Mouse (Mus musculus) liver, embryonic 11.5 days (tissue): ENCODE measurements around the gene Urm1. TPM values are rescaled to one million over a fixed set of nuclear protein-coding genes. Genes with fewer than 3 reads are reported as not detected.

Experiments
- ATAC-seq: fragments of 200-750 bp; cut with Nextera tagmentation; replicated peaks from 2 replicates; pipeline ENCODE4 v1.8.0; 2017; ENCODE audit warnings: moderate number of reproducible peaks, mild to moderate bottlenecking, moderate TSS enrichment, moderate library complexity; ENCODE audit not compliant: low FRiP score
- DNase-seq: peaks from one replicate; pipeline ENCODE4 v3.0.0-alpha.2; 2017; ENCODE audit warnings: low spot score
- H3K27ac ChIP-seq: fragments of 300-500 bp; sonication (generic); 2 replicates; pipeline ENCODE4 v1.5.1; 2014; ENCODE audit warnings: mild to moderate bottlenecking, low read depth, low read length, control low read depth
- H3K27me3 ChIP-seq: fragments of 300-500 bp; sonication (generic); replicated peaks from 2 replicates; pipeline ENCODE4 v1.6.1; 2014; ENCODE audit warnings: low read length, mixed read lengths; ENCODE audit not compliant: control insufficient read depth, insufficient read depth
- H3K36me3 ChIP-seq: fragments of 300-500 bp; sonication (generic); 2 replicates; pipeline ENCODE4 v1.6.1; 2014; ENCODE audit warnings: mild to moderate bottlenecking, low read length, moderate library complexity, mixed read lengths; ENCODE audit not compliant: control insufficient read depth, insufficient read depth
- H3K4me1 ChIP-seq: fragments of 300-500 bp; sonication (generic); replicated peaks from 2 replicates; pipeline ENCODE4 v1.6.1; 2014; ENCODE audit warnings: low read length, mixed read lengths; ENCODE audit not compliant: control insufficient read depth, insufficient read depth
- H3K4me2 ChIP-seq: fragments of 300-500 bp; sonication (generic); 2 replicates; pipeline ENCODE4 v1.6.1; 2014; ENCODE audit warnings: mild to moderate bottlenecking, control low read depth, moderate library complexity
- H3K4me3 ChIP-seq: fragments of 300-500 bp; sonication (generic); 2 replicates; pipeline ENCODE4 v1.5.1; 2014; ENCODE audit warnings: low read depth, low read length, control low read depth
- H3K9ac ChIP-seq: fragments of 300-500 bp; sonication (generic); 2 replicates; pipeline ENCODE4 v1.6.1; 2014; ENCODE audit warnings: low read depth, low read length, control low read depth
- H3K9me3 ChIP-seq: fragments of 300-500 bp; sonication (generic); 2 replicates; pipeline ENCODE4 v1.6.1; 2016; ENCODE audit warnings: low read length, inconsistent platforms, mixed read lengths; ENCODE audit not compliant: control insufficient read depth
- WGBS: fragments of 180-500 bp; shearing (Covaris S2); extraction: QIAGEN DNeasy Blood & Tissue Kit; methylation state at CpG from one replicate; pipeline ENCODE4 v1.1.7; 2014; 5-methylcytosine and 5-hydroxymethylcytosine counted together
- polyA plus RNA-seq: library from polyadenylated mRNA; unstranded; fragments of >200 nt; fragmentation: Nextera tagmentation; extraction: Ambion mirVana; gene quantifications from 2 replicates; pipeline ENCODE4 v1.2.1, GENCODE M21; 2014

Gene Urm1
- polyA plus RNA-seq, 1 experiment from 2014 or later = 21.1 TPM

DNA sequence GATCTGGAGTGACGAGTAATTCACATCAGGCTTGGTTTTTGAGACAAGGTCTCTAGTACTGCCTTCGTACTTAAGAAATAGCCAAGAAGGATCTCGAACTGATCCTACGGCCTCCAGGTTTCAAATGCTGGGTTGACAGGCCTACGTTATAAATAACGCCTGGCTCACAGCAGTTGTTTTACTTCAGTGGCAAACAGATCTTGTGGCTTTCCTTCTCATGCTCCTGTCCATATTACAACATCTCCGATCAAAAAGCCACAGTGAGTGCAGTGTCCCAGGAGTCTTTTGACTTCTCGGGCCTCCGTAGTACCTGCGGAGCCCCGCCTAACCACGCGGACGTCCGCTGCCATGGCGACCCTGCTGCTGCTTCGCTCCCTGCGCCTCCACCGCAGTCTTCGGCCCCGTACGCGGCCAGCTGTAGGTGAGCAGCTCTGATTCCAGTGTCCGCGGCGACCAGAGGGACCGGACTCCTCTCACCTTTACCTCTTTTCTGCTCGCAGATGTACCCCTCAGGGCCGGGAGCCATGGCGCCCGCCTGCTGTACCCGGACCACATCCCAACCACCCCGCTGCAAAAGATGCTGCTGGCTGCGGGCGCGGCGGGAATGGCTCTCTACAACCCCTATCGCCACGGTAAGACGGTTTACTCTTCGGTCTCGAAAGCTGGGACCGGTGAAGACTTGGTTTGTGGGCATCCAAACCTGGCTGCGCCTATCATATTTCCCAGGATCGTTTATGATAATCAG is 31.8 kb upstream of the Urm1 start, which contains the start of gene Trub2:
Gene Trub2 (minus strand): TSS at position 566 of the 745 bp plus-strand sequence.
- WGBS = under 1% methylated on average over 45 of the region's 45 CpGs
- peak; percentile 89 for ATAC-seq

DNA sequence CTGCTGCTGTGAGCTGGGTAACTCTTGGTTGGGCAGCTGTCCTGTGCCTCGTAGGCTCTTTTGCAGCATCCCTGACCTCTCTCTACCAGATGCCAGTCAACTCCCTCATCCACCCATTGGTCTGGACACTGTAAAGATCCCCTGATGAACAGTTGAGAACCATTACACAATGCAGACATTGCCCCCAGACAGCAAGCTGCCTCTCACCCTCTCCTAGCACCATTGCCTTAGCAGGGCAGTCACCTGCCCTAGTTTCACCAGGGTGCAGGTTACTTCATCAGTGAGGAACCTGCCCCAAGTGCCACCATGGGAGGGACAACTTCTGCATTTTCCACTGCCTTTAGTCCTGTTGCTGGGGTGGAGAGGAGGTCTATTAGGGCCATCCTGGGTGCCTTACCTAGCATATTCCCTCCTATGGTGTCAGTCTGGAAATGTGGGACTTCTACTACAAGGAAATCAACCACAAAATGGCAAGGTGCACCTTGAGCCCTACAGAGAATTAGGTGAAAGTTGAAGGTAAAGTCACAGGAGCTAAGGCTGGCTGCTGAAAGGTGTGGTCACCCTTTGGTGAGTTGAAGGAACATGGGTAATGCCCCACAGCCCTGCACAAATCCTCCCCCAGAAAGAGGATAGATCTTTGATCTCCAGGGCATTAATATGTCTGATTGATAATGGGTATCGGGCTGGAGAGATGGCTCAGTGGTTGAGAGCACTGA is 26.9 kb upstream of the Urm1 start:
- H3K36me3 ChIP-seq = peaks cover 7% of the 10 kb centered on the region; the same call in 1 of the 2 replicates
- H3K27ac ChIP-seq = no peak overlapping the region
- H3K9me3 ChIP-seq = no peaks in the 10 kb centered on the region
- no peak overlapping the region for H3K4me3 ChIP-seq
- no peaks in the 10 kb centered on the region for H3K27me3 ChIP-seq
- no peak for ATAC-seq
- WGBS = 89% methylated on average over 2 of the region's 2 CpGs
- no peak overlapping the region for H3K9ac ChIP-seq
- no peak overlapping the region for H3K4me2 ChIP-seq
- H3K4me1 ChIP-seq = no peaks in the 10 kb centered on the region; the same call in 1 of the 2 replicates
- DNase-seq = no peak

More for the DNA sequence above, 31.8 kb upstream of the Urm1 start, which contains the start of gene Trub2:
- Histone ChIP-seq H3K27ac (peak within 1 kb of the TSS; percentile 59; the same call in 1 of the 2 replicates), H3K4me2 (peak within 1 kb of the TSS; percentile 88), H3K4me1 (peaks cover 3% of the 10 kb centered on the region; the same call in 1 of the 2 replicates), H3K27me3 (no peaks in the 10 kb centered on the region), H3K4me3 (peak within 1 kb of the TSS; percentile 85), H3K36me3 (peaks cover 23% of the 10 kb centered on the region), H3K9ac (peak within 1 kb of the TSS; percentile 77), H3K9me3 (no peaks in the 10 kb centered on the region)
- DNase-seq = peak; percentile 81

DNA sequence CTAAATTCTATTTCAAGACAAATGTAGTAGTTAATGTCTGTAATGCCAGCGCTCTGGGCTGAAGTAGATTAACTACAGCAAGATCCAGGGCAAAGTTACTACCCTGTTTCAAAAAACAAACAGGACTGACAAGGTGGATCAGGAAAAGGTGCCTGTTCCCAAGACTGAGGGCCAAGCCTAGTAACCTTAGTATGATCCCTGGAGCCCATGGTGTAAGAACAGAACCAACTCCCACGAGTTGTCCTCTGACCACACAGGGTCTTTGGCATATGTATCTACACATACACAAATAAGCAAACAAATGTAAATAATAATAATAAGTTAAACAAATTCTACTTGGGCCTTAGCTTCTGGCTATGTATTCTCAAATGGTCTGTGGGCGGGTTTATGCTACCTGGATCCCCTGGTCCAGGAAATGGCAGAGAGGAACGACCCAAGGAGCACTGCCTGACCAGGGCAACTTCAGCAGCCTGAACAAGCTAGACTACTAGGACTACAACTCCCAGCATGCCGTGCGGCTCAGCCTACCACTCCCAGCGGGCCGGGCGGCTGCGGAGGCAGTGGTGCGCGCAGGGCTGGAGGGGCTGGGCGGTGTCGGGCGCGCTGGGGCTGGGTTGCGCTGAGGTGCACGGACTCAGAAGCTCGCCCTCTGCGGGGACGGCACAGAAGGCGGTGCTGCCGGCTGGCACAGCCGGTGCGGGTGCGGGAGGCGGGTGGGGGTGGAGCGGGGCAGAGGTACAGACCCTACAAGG is 17.6 kb upstream of the Urm1 start, which contains the start of gene Slc27a4:
Gene Slc27a4 (plus strand): TSS at position 560 of the 752 bp plus-strand sequence.
- peaks cover 4% of the 10 kb centered on the region; the same call in 1 of the 2 replicates for H3K4me1 ChIP-seq
- H3K27me3 ChIP-seq = no peaks in the 10 kb centered on the region
- H3K9me3 ChIP-seq = no peaks in the 10 kb centered on the region
- H3K9ac ChIP-seq = peak within 1 kb of the TSS; percentile 67
- peak; percentile 98 for ATAC-seq
- peak; percentile 93 for DNase-seq
- H3K27ac ChIP-seq = no peak within 1 kb of the TSS
- WGBS = 4% methylated on average over 27 of the region's 28 CpGs
- 0 out of 2 replicates have a peak, but pooled peaks cover 2% of the 10 kb centered on the region for H3K36me3 ChIP-seq
- peak within 1 kb of the TSS; percentile 84 for H3K4me2 ChIP-seq
- H3K4me3 ChIP-seq = peak within 1 kb of the TSS; percentile 66

DNA sequence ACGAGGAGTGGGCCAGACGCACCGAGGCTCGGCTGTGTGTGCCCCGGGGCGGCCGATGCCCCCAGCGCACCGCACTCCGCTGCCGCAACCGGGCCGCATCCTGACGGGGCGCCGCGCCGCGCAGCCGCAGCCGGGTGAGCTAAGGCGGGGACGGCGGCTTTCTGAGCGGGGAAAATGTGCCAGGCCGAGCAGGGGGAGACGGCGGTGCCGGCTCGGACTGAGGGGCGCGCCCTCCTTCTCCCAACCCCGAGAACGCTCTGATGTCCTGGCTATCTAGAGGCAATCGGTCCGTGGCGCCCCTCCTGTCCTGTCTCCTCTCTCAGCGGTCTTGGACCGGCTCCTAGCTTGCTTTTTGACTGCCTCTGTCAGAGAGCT is 17.1 kb upstream of the Urm1 start:
- DNase-seq = no peak
- peak; percentile 37 for ATAC-seq
- H3K9ac ChIP-seq = peak overlapping the region; percentile 67
- 0% methylated on average over 39 of the region's 39 CpGs for WGBS
- 0 out of 2 replicates have a peak, but pooled peaks cover 2% of the 10 kb centered on the region for H3K36me3 ChIP-seq
- peaks cover 4% of the 10 kb centered on the region; the same call in 1 of the 2 replicates for H3K4me1 ChIP-seq
- no peak overlapping the region for H3K27ac ChIP-seq
- no peaks in the 10 kb centered on the region for H3K9me3 ChIP-seq
- peak overlapping the region; percentile 84 for H3K4me2 ChIP-seq
- peak overlapping the region; percentile 66 for H3K4me3 ChIP-seq
- no peaks in the 10 kb centered on the region for H3K27me3 ChIP-seq

DNA sequence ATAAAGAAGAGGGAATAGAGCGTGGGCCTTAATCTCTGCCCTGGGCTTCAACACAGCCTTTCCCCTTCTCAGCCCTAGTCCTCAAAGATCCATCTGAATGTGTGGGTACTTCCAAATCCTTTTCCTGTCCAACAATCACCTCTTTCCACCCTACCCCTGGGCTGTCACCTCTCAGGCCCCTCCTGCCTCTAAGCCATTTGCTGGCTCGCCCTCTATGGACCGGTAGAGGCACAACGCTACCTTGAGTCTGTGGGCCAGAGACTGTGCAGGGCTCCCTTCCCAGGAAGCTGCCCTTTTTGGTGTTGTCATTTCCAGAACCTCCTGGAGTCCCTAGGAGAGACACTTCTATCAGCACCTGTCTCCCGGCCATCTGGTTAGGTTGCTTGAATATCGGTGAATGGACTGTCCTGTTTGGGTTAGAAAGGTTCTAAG is 16.5 kb upstream of the Urm1 start:
- WGBS = 25% methylated on average over 6 of the region's 6 CpGs
- H3K36me3 ChIP-seq = 0 out of 2 replicates have a peak, but pooled peaks cover 2% of the 10 kb centered on the region
- peaks cover 4% of the 10 kb centered on the region; the same call in 1 of the 2 replicates for H3K4me1 ChIP-seq
- peak overlapping the region; percentile 66 for H3K4me3 ChIP-seq
- peak overlapping the region; percentile 84 for H3K4me2 ChIP-seq
- H3K9me3 ChIP-seq = no peaks in the 10 kb centered on the region
- DNase-seq (no peak), ATAC-seq (no peak)
- H3K9ac ChIP-seq = peak overlapping the region; percentile 67; the same call in 1 of the 2 replicates
- H3K27ac ChIP-seq = no peak overlapping the region
- H3K27me3 ChIP-seq = no peaks in the 10 kb centered on the region

DNA sequence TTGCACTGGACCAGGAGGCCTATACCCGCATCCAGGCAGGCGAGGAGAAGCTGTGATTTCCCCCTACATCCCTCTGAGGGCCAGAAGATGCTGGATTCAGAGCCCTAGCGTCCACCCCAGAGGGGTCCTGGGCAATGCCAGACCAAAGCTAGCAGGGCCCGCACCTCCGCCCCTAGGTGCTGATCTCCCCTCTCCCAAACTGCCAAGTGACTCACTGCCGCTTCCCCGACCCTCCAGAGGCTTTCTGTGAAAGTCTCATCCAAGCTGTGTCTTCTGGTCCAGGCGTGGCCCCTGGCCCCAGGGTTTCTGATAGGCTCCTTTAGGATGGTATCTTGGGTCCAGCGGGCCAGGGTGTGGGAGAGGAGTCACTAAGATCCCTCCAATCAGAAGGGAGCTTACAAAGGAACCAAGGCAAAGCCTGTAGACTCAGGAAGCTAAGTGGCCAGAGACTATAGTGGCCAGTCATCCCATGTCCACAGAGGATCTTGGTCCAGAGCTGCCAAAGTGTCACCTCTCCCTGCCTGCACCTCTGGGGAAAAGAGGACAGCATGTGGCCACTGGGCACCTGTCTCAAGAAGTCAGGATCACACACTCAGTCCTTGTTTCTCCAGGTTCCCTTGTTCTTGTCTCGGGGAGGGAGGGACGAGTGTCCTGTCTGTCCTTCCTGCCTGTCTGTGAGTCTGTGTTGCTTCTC is 4.0 kb upstream of the Urm1 start:
- H3K4me1 ChIP-seq = peaks cover 11% of the 10 kb centered on the region
- H3K36me3 ChIP-seq = 0 out of 2 replicates have a peak, but pooled peaks cover 2% of the 10 kb centered on the region
- 72% methylated on average over 11 of the region's 11 CpGs for WGBS
- no peaks in the 10 kb centered on the region for H3K27me3 ChIP-seq
- no peak overlapping the region for H3K4me2 ChIP-seq
- H3K9me3 ChIP-seq = no peaks in the 10 kb centered on the region
- H3K9ac ChIP-seq = no peak overlapping the region
- no peak for DNase-seq
- no peak overlapping the region for H3K4me3 ChIP-seq
- no peak for ATAC-seq
- H3K27ac ChIP-seq = no peak overlapping the region

DNA sequence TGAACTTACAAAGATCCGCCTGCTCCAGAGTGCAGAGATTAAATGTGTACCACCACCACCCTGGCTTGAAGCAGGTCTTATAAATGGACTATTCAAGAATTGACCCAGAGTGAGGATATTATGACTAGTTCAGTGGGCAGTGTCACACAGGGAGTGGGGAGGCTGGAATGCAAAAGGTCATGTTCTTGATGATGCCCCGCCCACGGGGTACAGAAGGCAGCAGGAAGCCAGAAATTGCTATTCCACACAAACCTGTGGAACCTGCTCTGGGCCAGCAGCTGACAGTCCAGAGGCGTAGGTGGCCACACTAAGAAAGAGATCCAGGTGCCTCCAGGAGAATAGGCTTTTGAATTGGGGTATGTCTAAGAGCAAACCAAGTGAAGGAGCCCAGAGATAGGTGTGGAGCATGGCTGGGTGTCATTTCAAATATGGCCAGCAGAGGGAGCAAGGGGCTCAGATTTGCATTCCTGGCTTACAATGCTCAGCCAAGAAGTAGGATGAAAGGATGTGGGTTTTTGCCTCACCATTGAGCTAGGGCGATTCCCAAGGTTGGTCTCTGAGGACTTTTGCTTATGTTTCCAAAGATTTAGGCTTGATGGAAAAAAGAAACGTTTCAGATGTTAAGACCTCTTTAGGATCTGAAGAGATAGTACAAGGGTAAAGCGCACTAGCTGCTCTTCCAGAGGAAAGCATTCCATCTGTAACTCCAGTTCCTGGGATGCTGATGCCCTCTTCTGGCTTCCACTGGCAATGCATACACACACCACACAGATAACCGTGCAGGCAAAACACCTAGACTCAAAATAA is 2.2 kb upstream of the Urm1 start:
- Histone ChIP-seq H3K4me2 (no peak overlapping the region), H3K27ac (no peak overlapping the region), H3K4me3 (no peak overlapping the region)

More for the DNA sequence above, 2.2 kb upstream of the Urm1 start:
- 0 out of 2 replicates have a peak, but pooled peaks cover 2% of the 10 kb centered on the region for H3K36me3 ChIP-seq
- 37% methylated on average over 8 of the region's 8 CpGs for WGBS
- H3K27me3 ChIP-seq = no peaks in the 10 kb centered on the region
- ATAC-seq = peak; percentile 47
- no peaks in the 10 kb centered on the region for H3K9me3 ChIP-seq
- H3K4me1 ChIP-seq = peaks cover 13% of the 10 kb centered on the region
- DNase-seq = peak; percentile 81
- H3K9ac ChIP-seq = no peak overlapping the region
